10 mouse cellular contexts compared by ENCODE assay signal in genomic region chr2:84581208-84581607, GRCm38 (mm10).
DNase-seq lines count a peak whose midpoint lies in the region; ATAC-seq and TF ChIP-seq lines count a peak whose summit lies in the region.
"Had no signal": no experiment of that assay in that cellular context is flagged by ENCODE, and none has a peak within 500 bp of the region (broad histone marks: within the 10 kb centered on the region; RNA-seq: fewer than 3 reads in every experiment).

No protein-coding gene starts in this region.

- no peak for TF ChIP-seq CTCF in thymus, adult 2 months (IDR thresholded peaks at IDR 0.05; ENCODE audit: borderline replicate concordance, control insufficient read depth, extremely low read depth, insufficient read depth, low read length, poor library complexity)

- no peak overlapping the region for H3K9ac ChIP-seq in hindbrain, embryonic 11.5 days (ENCODE audit: low read depth, low read length)
- H3K9ac ChIP-seq in hindbrain, embryonic 13.5 days: no peak overlapping the region

- 98% methylated on average over 2 of the region's 3 CpGs for WGBS in hindbrain, embryonic 11.5 days
- WGBS in hindbrain, embryonic 13.5 days: 93% methylated on average over 2 of the region's 3 CpGs
- 94% methylated on average over 2 of the region's 3 CpGs for whole genome bisulfite sequencing in thymus, adult 2 months

- ATAC-seq in hindbrain, embryonic 11.5 days (ENCODE audit: low FRiP score): no peak
- no peak for ATAC-seq in hindbrain, embryonic 13.5 days (ENCODE audit: low FRiP score)
- ATAC-seq in granulocyte monocyte progenitor cell, adult 5-6 weeks (replicated peaks; ENCODE audit: poor library complexity, severe bottlenecking): peak; percentile 40

- H3K9me3 ChIP-seq in hindbrain, embryonic 11.5 days (ENCODE audit: control insufficient read depth, low read length): no peaks in the 10 kb centered on the region
- H3K9me3 ChIP-seq in hindbrain, embryonic 13.5 days: 0 out of 2 replicates have a peak, but pooled peaks cover 8% of the 10 kb centered on the region

- no peak overlapping the region for H3K27ac ChIP-seq in hindbrain, embryonic 11.5 days (ENCODE audit: low read depth, low read length)
- no peak overlapping the region for H3K27ac ChIP-seq in hindbrain, embryonic 13.5 days
- H3K27ac ChIP-seq in thymus, adult 2 months (ENCODE audit: control insufficient read depth, insufficient read depth, low read length): no peak overlapping the region

- TF ChIP-seq POLR2A in thymus, adult 2 months (IDR thresholded peaks at IDR 0.05; ENCODE audit: control insufficient read depth, extremely low read depth, insufficient read depth, low read length, poor library complexity): no peak

- H3K4me3 ChIP-seq in hindbrain, embryonic 11.5 days (ENCODE audit: low read depth, low read length): no peak overlapping the region
- H3K4me3 ChIP-seq in hindbrain, embryonic 13.5 days: no peak overlapping the region
- no peak overlapping the region for H3K4me3 ChIP-seq in thymus, adult 2 months (ENCODE audit: control insufficient read depth, insufficient read depth, low read length)

- H3K36me3 ChIP-seq in hindbrain, embryonic 11.5 days (ENCODE audit: control insufficient read depth, insufficient read depth, low read length): no peaks in the 10 kb centered on the region
- peaks cover 14% of the 10 kb centered on the region for H3K36me3 ChIP-seq in hindbrain, embryonic 13.5 days
- H3K36me3 ChIP-seq in thymus, adult 2 months (ENCODE audit: control insufficient read depth, insufficient read depth, low read length): no peaks in the 10 kb centered on the region

- no peak overlapping the region for H3K4me2 ChIP-seq in hindbrain, embryonic 11.5 days (replicated peaks; ENCODE audit: low read depth, low read length)
- H3K4me2 ChIP-seq in hindbrain, embryonic 13.5 days: no peak overlapping the region

- peak; percentile 11 for DNase-seq in hindbrain, embryonic 11.5 days (ENCODE audit: low spot score)
- DNase-seq in thymus, adult 2 months: peak; percentile 29
- DNase-seq in thymus, adult 18-20 months: no peak
- peak; percentile 9 to 15 for DNase-seq in thymus, postnatal 36 days
- no peak for DNase-seq in adrenal gland, postnatal 4 days (ENCODE audit: low spot score in 2 of 2)
- DNase-seq in right cerebral cortex, postnatal 25 days: no peak
- DNase-seq: heart, adult 18-20 months; midbrain, embryonic 14.5 days had no signal

- H3K27me3 ChIP-seq in hindbrain, embryonic 11.5 days (ENCODE audit: control insufficient read depth, insufficient read depth, low read length): no peaks in the 10 kb centered on the region
- no peaks in the 10 kb centered on the region for H3K27me3 ChIP-seq in hindbrain, embryonic 13.5 days
- no peaks in the 10 kb centered on the region for H3K27me3 ChIP-seq in thymus, adult 2 months (ENCODE audit: control insufficient read depth, insufficient read depth, low read length)

- no peaks in the 10 kb centered on the region for H3K4me1 ChIP-seq in hindbrain, embryonic 11.5 days (replicated peaks; ENCODE audit: control insufficient read depth, insufficient read depth, low read length)
- no peaks in the 10 kb centered on the region for H3K4me1 ChIP-seq in hindbrain, embryonic 13.5 days (replicated peaks)
- H3K4me1 ChIP-seq in thymus, adult 2 months (replicated peaks; ENCODE audit: control insufficient read depth, insufficient read depth, low read length): no peaks in the 10 kb centered on the region; the same call in 1 of the 2 replicates

Comparison
In these comparisons a context has a peak if more than half of its experiments do, and no peak if none do; other contexts are left out.
1. DNase-seq: peak in hindbrain, embryonic 11.5 days (single experiment), thymus, adult 2 months (single experiment) and thymus, postnatal 36 days (2 of 2); none in thymus, adult 18-20 months (0 of 2), adrenal gland, postnatal 4 days (0 of 2) and right cerebral cortex, postnatal 25 days (single experiment).